Mouse (Mus musculus) adrenal gland, postnatal 0 days (tissue): ENCODE results near the gene Tbkbp1. TPM values are rescaled to one million over a fixed set of nuclear protein-coding genes. Genes with fewer than 3 reads are reported as not detected.

Source experiments
- microRNA-seq: library from miRNA; unstranded; fragments of <30 nt; microRNA quantifications from one replicate; pipeline ENCODE4, GENCODE M21; 2016; ENCODE audit warnings: borderline replicate concordance; ENCODE audit not compliant: insufficient number of aligned reads
- polyA plus RNA-seq: library from polyadenylated mRNA; unstranded; fragments of >200 nt; fragmentation: Nextera tagmentation; extraction: Ambion mirVana; gene quantifications from 2 replicates; pipeline ENCODE4 v1.2.1, GENCODE M21; 2015

The Tbkbp1 gene
- polyA plus RNA-seq = 4.4 and 5.1 TPM in 2 replicates

DNA sequence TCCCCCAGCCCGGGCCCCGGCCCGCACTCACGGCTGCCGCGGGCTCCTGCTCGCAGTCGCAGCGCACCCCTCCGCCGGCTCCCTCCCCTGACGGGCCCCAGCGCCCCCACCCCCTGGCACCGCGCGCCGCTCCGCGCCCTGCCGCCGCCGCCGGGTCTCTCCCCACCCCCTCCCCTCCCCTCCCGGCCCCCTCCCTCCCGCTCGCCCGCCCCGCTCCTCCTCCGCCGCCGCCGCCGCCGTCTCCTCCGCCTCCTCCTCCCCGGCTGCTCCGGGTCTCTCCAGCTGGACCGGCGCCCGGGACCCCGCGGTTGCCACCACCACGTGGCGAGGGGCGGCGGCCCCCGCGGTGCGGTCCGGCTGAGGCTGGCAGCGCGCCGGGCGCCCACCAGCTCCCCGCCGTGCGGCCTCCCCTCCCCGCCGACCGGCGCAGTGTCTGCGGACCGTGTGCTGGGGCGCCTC, at the start of gene Tbkbp1:
Gene Tbkbp1, minus strand, starts transcription at position 153 of the 459 bp plus-strand sequence.

DNA sequence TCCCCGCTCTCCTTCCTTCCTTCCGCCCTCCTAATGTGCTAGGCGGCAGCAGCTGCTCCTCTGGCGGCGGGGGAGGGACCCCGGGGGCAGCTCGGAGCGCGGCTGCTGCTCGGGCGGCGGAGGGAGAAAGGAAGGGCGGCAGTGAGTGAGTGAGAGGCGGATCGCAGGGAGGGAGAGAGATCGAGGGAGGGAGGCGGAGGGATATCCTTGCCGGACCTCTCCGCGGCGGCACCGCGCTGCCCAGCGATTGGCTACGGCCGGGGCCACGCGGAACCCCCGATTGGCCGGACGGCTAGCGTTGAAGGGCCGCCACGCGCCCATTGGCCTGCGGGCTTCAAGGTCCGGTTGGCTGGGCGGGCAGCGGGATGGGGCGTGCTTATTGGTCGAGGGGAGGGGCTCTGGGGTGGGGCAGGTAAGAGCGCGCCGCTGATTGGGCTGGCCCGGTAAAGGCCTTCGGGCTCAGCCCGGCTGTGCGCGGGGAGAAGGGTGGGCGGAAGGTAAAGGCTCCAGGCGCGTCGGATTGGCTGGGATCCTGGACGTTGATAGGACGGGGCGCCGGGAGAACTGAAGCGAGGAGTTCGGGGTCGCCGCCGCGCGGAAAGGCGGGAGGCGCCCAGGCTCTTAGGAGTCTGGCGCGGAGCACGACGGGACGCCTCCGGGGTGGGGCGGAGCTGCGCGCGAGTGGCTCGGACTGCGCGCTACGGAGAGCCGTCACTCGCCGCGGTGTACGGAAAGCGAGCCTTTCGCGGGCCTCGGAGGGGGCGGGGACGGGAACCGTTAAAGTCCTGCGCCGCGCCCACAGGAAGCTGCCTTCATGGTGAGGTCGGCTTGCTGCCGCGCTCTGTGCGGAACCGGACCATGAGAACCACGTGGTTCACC, 36.7 kb upstream of the Tbkbp1 start, which contains the start of gene Kpnb1:
Gene Kpnb1, minus strand, starts transcription at position 118 of the 879 bp plus-strand sequence.

DNA sequence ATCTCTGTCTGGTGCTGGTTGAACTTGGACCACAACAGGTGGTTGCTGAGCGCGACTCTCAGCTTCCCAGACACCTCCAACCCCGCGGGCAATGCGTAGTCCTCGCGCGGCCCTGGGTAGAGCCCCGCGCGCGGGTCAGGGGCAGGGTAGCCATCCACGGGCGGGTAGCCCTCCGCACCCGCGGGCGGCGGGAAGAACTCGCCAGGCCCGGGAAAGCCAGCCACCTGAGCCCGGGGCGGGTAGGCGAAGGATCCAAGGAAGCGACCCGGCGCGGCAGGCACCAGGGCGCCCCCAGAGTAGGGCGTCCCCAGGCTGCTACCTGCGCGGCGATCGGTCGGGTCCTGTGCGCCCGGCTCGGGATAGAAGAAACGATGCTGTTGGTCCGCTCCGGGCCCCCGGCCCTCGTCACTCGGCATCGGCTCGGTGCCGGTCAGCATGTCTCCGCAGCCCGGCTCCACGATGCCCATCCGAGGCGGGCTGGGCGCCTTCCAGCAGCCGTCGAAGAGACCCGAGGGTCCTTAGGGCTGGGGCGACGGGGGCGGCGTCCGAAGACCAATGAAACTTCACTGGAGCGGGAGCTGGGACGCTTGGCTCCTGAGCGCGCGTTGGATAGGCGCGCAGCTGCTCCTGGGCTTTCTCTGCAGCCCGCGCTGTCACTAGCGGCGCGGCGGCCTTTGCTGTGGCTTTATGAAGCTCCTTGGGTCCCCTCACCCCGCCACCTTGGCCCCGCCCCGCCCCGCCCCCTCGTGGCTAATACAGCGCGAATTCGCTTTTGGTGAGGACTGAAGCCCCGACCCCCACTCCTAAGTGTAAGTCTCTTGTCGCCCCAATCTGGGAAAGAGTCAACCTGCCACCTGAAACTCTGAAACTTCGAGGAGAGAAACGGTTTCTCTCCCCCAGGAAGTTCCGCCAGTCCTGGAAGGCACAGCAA, 36.4 kb downstream of the Tbkbp1 start, which contains the start of gene Tbx21:
Gene Tbx21, minus strand, starts transcription at position 661 of the 931 bp plus-strand sequence.

Small RNAs within 50 kb of the gene (microRNA-seq; reads per million reads assigned to microRNA genes)
- not detected for gene Mir7235

Other genes with a start within 250 kb of the Tbkbp1 start
- gene Cdk5rap3, start 235.0 kb downstream of the Tbkbp1 start, polyA plus RNA-seq = 67.4 and 76.8 TPM in 2 replicates
- 1.4 and 1.9 TPM in 2 replicates for gene Prr15l, start 223.4 kb downstream of the Tbkbp1 start, polyA plus RNA-seq
- 26.1 and 40.0 TPM in 2 replicates for gene Pnpo, start 207.5 kb downstream of the Tbkbp1 start, polyA plus RNA-seq
- 13.0 and 14.4 TPM in 2 replicates for gene Sp2, start 168.5 kb downstream of the Tbkbp1 start, polyA plus RNA-seq
- not detected in 2 replicates for gene Sp6, start 138.1 kb downstream of the Tbkbp1 start, polyA plus RNA-seq
- 19.7 and 38.7 TPM in 2 replicates for gene Scrn2, start 121.6 kb downstream of the Tbkbp1 start, polyA plus RNA-seq
- gene Lrrc46, start 110.1 kb downstream of the Tbkbp1 start, polyA plus RNA-seq = 1.7 TPM in 2 replicates
- 60.0 and 107 TPM in 2 replicates for gene Mrpl10, start 109.9 kb downstream of the Tbkbp1 start, polyA plus RNA-seq
- gene Osbpl7, start 100.9 kb downstream of the Tbkbp1 start, polyA plus RNA-seq = 5.1 and 9.9 TPM in 2 replicates
- gene Tbx21, start 36.2 kb downstream of the Tbkbp1 start, polyA plus RNA-seq = 0.28 and 0.50 TPM in 2 replicates
- gene Kpnb1, start 36.4 kb upstream of the Tbkbp1 start, polyA plus RNA-seq = 16.4 and 17.9 TPM in 2 replicates
- gene Npepps, start 129.1 kb upstream of the Tbkbp1 start, polyA plus RNA-seq = 32.5 and 54.5 TPM in 2 replicates
- 30.0 and 45.7 TPM in 2 replicates for gene Mrpl45, start 164.2 kb upstream of the Tbkbp1 start, polyA plus RNA-seq
- gene Gpr179, start 200.6 kb upstream of the Tbkbp1 start, polyA plus RNA-seq = 4.8 and 7.3 TPM in 2 replicates
- gene Socs7, start 211.1 kb upstream of the Tbkbp1 start, polyA plus RNA-seq = 2.5 and 2.6 TPM in 2 replicates